Mouse (Mus musculus) lung, embryonic 16.5 days (tissue): ENCODE data around the gene H2-Q10. TPM values are rescaled to one million over a fixed set of nuclear protein-coding genes. Genes with fewer than 3 reads are reported as not detected.

ENCODE experiments used
- ATAC-seq: fragments of 200-750 bp; cut with Nextera tagmentation; 2 replicates; pipeline ENCODE4 v1.8.0; 2017; ENCODE audit warnings: low read depth, mild to moderate bottlenecking, moderate library complexity
- H3K27ac ChIP-seq: fragments of 300-500 bp; sonication (generic); 2 replicates; pipeline ENCODE4 v1.5.1; 2014; ENCODE audit warnings: mild to moderate bottlenecking, control low read depth, low read length
- H3K27me3 ChIP-seq: fragments of 300-500 bp; sonication (generic); 2 replicates; pipeline ENCODE4 v1.6.1; 2014; ENCODE audit warnings: low read depth, low read length, mixed read lengths; ENCODE audit not compliant: control insufficient read depth, insufficient read depth
- H3K36me3 ChIP-seq: fragments of 300-500 bp; sonication (generic); 2 replicates; pipeline ENCODE4 v1.6.1; 2014; ENCODE audit warnings: low read length; ENCODE audit not compliant: control insufficient read depth, insufficient read depth
- H3K4me1 ChIP-seq: fragments of 300-500 bp; sonication (generic); replicated peaks from 2 replicates; pipeline ENCODE4 v1.6.1; 2014; ENCODE audit warnings: low read length, mixed read lengths; ENCODE audit not compliant: control insufficient read depth, insufficient read depth
- H3K4me2 ChIP-seq: fragments of 300-500 bp; sonication (generic); 2 replicates; pipeline ENCODE4 v1.6.1; 2014; ENCODE audit warnings: low read depth, low read length, control low read depth
- H3K4me3 ChIP-seq: fragments of 300-500 bp; sonication (generic); 2 replicates; pipeline ENCODE4 v1.5.1; 2014; ENCODE audit warnings: mild to moderate bottlenecking, low read length, control low read depth
- H3K9ac ChIP-seq: fragments of 300-500 bp; sonication (generic); 2 replicates; pipeline ENCODE4 v1.6.1; 2014; ENCODE audit warnings: low read length, control low read depth
- H3K9me3 ChIP-seq: fragments of 300-500 bp; sonication (generic); 2 replicates; pipeline ENCODE4 v1.6.1; 2016; ENCODE audit warnings: low read length; ENCODE audit not compliant: control insufficient read depth
- WGBS: fragments of 180-500 bp; shearing (Covaris S2); extraction: QIAGEN DNeasy Blood & Tissue Kit; methylation state at CpG from one replicate; pipeline ENCODE4 v1.1.7; 2014; 5-methylcytosine and 5-hydroxymethylcytosine counted together
- polyA plus RNA-seq: library from polyadenylated mRNA; unstranded; fragments of >200 nt; fragmentation: Nextera tagmentation; extraction: Ambion mirVana; gene quantifications from 2 replicates; pipeline ENCODE4 v1.2.1, GENCODE M21; 2015

The H2-Q10 gene
- polyA plus RNA-seq, 1 experiment from 2014 or later = 1.3 TPM

DNA sequence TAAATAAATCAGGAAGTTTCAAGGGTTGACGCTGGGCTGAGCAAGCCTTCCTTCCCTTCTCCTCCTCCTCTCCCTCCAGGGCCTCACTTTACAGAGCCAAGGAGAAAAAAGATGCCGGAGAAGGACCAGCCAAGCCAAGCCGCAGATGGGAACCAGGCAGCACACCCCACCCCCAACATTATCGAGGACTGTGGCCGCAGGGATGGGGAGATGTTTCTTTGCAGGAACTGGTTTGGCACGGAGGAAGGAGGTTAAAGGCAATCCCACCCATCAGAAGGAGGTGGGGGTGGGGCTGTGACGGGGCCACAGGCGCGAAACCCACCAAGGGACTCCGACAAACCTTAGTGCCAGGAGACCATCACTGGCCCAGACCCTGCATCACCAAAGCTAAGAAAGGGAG, 16.8 kb downstream of the H2-Q10 start:
- Histone ChIP-seq H3K9ac (no peak overlapping the region), H3K4me3 (no peak overlapping the region), H3K9me3 (no peaks in the 10 kb centered on the region), H3K36me3 (no peaks in the 10 kb centered on the region), H3K4me1 (no peaks in the 10 kb centered on the region), H3K27ac (no peak overlapping the region), H3K27me3 (no peaks in the 10 kb centered on the region), H3K4me2 (no peak overlapping the region)
- ATAC-seq = no peak
- WGBS = 30% methylated on average over 10 of the region's 10 CpGs

DNA sequence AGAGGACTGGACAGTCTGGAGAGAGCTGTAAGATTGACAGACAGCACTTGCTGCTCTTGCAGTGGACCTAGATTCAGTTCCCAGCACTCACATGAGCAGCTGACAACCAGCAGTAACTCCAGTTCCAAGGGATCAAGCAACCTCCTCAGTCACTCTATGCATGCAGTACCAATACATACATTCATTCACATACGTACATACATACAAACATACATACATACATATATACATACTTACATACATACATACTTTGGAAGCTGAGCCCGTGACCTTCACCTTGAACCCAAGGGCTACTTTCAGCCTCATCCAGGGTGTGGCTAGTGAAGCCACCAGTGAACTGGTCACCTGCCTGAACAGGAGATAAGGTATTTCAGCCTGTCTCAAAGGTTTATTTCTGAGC, 18.2 kb downstream of the H2-Q10 start:
- Histone ChIP-seq H3K27me3 (no peaks in the 10 kb centered on the region), H3K4me3 (no peak overlapping the region), H3K36me3 (no peaks in the 10 kb centered on the region), H3K9me3 (no peaks in the 10 kb centered on the region), H3K9ac (no peak overlapping the region), H3K4me2 (no peak overlapping the region), H3K4me1 (no peaks in the 10 kb centered on the region), H3K27ac (no peak overlapping the region)
- no peak for ATAC-seq
- WGBS = 95% methylated on average over 2 of the region's 2 CpGs

DNA sequence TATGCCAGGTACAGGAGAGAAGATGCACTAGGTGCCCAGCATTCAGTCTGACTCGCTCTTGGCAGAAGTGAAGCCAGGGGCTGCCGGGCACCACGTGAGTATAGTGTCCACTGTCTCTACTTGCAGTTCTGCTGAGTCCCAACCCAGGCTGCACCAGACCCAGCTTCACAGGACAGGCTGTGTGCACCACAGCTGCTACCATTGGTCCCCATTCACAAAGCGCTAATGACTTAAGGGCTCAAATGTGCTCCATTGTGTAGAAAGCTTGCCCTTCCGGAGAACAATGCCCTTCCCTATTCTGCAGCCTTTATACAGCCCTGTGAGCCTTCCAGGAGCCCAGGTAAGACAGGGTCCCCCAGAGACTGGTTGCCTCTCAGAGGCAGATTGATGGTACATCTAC, 20.4 kb downstream of the H2-Q10 start:
- Histone ChIP-seq H3K4me1 (no peaks in the 10 kb centered on the region), H3K36me3 (no peaks in the 10 kb centered on the region), H3K9ac (no peak overlapping the region), H3K4me3 (no peak overlapping the region), H3K9me3 (no peaks in the 10 kb centered on the region), H3K27ac (no peak overlapping the region), H3K4me2 (no peak overlapping the region), H3K27me3 (no peaks in the 10 kb centered on the region)
- 69% methylated on average over 5 of the region's 5 CpGs for WGBS
- no peak for ATAC-seq

DNA sequence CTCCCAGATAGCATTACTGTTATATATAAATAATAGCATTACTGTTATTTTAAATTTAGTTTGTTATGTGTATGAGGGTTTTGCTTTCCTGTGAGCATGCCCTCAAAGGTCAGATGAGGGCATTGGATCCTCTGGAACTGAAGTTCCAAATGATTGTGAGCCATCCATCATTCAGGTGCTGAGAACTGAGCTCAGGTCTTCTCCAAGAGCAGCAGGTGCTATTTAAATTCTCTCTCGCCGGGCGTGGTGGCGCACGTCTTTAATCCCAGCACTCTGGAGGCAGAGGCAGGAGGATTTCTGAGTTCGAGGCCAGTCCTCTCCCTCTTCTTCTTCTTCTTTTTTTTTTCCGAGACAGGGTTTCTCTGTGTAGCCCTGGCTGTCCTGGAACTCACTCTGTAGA, 27.2 kb downstream of the H2-Q10 start:
- Histone ChIP-seq H3K4me3 (no peak overlapping the region), H3K27me3 (no peaks in the 10 kb centered on the region), H3K36me3 (no peaks in the 10 kb centered on the region), H3K9ac (no peak overlapping the region), H3K27ac (no peak overlapping the region), H3K9me3 (no peaks in the 10 kb centered on the region), H3K4me1 (no peaks in the 10 kb centered on the region), H3K4me2 (no peak overlapping the region)
- 84% methylated on average over 7 of the region's 7 CpGs for WGBS
- ATAC-seq = no peak

DNA sequence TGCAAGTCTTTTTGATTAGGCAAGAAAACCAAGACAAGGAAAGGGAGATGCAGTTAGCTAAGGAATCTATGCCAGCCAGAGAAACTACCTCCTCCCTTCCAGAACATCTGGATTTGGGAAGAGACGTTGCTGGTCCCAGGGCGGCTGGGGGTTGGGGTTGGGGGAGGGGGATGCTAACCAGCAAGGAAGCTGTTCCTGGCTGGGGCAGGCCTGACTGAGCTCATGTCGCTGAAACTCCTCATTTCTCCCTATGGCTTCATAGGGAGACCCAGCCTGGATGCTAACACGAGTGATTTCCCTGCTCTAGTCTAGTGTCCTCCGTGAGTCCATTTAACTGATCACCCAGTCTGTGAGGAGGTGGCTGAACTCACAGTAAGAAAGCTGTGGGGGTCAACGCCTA, 32.3 kb downstream of the H2-Q10 start:
- H3K4me2 ChIP-seq = no peak overlapping the region
- H3K4me1 ChIP-seq = no peaks in the 10 kb centered on the region
- 10% methylated on average over 6 of the region's 6 CpGs for WGBS
- H3K27me3 ChIP-seq = peaks cover 3% of the 10 kb centered on the region; the same call in 1 of the 2 replicates
- ATAC-seq = no peak
- no peak overlapping the region for H3K27ac ChIP-seq
- no peak overlapping the region for H3K9ac ChIP-seq
- no peaks in the 10 kb centered on the region for H3K36me3 ChIP-seq
- no peak overlapping the region for H3K4me3 ChIP-seq
- H3K9me3 ChIP-seq = no peaks in the 10 kb centered on the region

DNA sequence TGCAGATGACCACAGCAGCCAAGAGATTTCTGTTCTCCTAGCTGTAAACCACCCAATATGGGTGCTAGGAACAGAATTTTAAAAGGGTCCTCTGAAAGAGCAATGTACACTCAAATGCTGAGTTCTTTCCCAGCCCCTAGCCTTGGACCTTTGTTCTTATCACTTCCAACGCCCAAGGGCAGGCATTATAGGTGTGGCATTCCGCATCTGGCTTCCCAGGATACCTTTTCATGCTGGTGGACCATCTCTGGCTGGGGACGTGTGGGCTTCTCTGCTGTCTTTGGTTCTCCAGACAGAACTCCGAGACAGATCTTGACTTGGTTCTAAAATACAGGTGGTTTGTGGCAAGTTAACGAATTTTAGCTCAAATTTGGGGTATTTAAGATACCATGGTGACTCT, 32.9 kb downstream of the H2-Q10 start:
- no peaks in the 10 kb centered on the region for H3K36me3 ChIP-seq
- no peak overlapping the region for H3K4me3 ChIP-seq
- no peak overlapping the region for H3K27ac ChIP-seq
- H3K4me2 ChIP-seq = no peak overlapping the region
- H3K4me1 ChIP-seq = no peaks in the 10 kb centered on the region
- no peaks in the 10 kb centered on the region for H3K9me3 ChIP-seq
- H3K9ac ChIP-seq = no peak overlapping the region
- peaks cover 3% of the 10 kb centered on the region; the same call in 1 of the 2 replicates for H3K27me3 ChIP-seq
- 51% methylated on average over 5 of the region's 5 CpGs for WGBS
- ATAC-seq = no peak

DNA sequence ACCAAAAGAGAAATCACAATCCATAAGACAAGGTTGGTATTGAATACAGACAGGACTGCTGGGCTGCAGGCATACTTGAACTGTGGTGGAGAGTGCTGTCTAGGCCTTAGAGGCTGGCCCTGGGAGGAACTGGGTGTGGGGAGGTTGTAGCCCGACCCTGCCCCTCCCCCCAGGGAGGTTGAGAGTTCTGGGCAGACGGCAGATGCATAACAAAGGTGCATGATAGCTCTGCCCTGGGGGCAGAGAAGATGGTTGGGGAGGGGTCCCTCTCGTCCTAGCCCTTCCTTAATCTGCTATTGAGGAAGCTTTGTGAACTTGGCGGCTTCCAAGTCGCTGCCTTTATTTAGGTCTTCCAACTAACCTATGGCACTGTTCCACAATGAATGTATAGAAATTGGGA, 34.0 kb downstream of the H2-Q10 start:
- peaks cover 3% of the 10 kb centered on the region; the same call in 1 of the 2 replicates for H3K27me3 ChIP-seq
- no peak overlapping the region for H3K27ac ChIP-seq
- H3K9me3 ChIP-seq = no peaks in the 10 kb centered on the region
- no peak overlapping the region for H3K9ac ChIP-seq
- ATAC-seq = no peak
- H3K4me1 ChIP-seq = no peaks in the 10 kb centered on the region
- no peaks in the 10 kb centered on the region for H3K36me3 ChIP-seq
- H3K4me3 ChIP-seq = no peak overlapping the region
- no peak overlapping the region for H3K4me2 ChIP-seq
- 33% methylated on average over 5 of the region's 5 CpGs for WGBS

DNA sequence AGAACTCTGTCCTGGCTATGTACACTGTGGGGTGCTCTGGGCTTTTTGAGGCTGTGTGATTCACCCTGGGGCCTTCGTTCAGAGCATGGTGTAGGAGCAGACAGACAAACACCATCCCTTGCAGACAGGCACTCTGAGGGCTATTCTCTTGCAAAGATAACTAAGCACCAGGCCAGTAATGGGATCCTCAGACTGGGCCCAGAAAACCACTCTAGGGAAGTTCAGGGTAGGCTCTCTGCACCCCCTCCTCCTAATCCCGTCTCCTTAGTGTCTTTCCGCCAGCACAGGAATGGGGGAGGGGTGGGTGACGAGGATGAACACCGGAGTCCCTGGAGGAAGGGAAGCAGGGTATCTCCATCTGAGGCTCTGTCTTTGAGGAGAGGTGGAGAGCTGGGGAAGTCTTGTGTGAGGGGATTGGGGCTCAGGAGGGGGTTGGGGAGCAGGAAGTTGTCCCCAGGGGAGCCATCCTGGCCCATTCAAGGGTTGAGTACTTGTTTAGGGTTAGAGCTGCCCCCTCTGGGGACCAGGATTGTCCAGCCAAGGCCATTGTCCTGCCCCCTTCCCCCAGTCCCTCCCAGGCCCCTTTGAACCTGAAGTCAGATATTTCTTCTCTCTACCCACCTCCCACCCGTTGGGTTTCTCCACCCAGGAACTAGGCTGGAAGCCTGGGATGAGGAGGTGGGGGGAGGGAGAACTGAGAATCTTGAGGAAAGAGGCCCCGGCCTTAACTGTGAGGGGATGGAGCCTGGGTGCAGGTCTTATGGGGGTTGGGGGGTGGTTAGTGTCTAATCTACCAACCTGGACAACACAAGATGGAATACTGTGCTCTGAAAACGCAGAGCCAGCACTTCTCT, 35.0 kb downstream of the H2-Q10 start:
- Histone ChIP-seq H3K4me2 (no peak overlapping the region), H3K9me3 (no peaks in the 10 kb centered on the region), H3K9ac (no peak overlapping the region), H3K27ac (no peak overlapping the region), H3K4me3 (no peak overlapping the region), H3K4me1 (no peaks in the 10 kb centered on the region), H3K36me3 (no peaks in the 10 kb centered on the region), H3K27me3 (peaks cover 3% of the 10 kb centered on the region; the same call in 1 of the 2 replicates)
- WGBS = 32% methylated on average over 8 of the region's 8 CpGs
- no peak for ATAC-seq

DNA sequence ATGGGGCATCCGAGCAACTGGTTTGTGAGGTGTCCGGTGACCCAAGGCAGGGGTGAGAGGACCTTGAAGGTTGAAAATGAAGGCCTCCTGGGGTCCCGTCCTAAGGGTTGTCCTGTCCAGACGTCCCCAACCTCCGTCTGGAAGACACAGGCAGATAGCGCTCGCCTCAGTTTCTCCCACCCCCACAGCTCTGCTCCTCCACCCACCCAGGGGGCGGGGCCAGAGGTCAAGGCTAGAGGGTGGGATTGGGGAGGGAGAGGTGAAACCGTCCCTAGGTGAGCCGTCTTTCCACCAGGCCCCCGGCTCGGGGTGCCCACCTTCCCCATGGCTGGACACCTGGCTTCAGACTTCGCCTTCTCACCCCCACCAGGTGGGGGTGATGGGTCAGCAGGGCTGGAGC, 35.9 kb downstream of the H2-Q10 start, which contains the start of gene Pou5f1:
TSS of gene Pou5f1 (plus strand) at position 243 of the 400 bp plus-strand sequence.
- ATAC-seq = no peak
- no peak within 1 kb of the TSS for H3K4me3 ChIP-seq
- WGBS = 48% methylated on average over 13 of the region's 13 CpGs
- no peaks in the 10 kb centered on the region for H3K4me1 ChIP-seq
- H3K9ac ChIP-seq = no peak within 1 kb of the TSS
- no peaks in the 10 kb centered on the region for H3K36me3 ChIP-seq
- H3K9me3 ChIP-seq = no peaks in the 10 kb centered on the region
- H3K27me3 ChIP-seq = peaks cover 3% of the 10 kb centered on the region; the same call in 1 of the 2 replicates
- H3K4me2 ChIP-seq = no peak within 1 kb of the TSS
- no peak within 1 kb of the TSS for H3K27ac ChIP-seq
